Mouse (Mus musculus): ENCODE measurements around the gene Adamts7. TPM values are rescaled to one million over a fixed set of nuclear protein-coding genes. Genes with fewer than 3 reads are reported as not detected.

Gene Adamts7
- polyA plus RNA-seq, 1 experiment from 2014 or later: 1.5 TPM

GRCm38 (mm10) chr9:90126260-90127010, 36.4 kb upstream of the Adamts7 start:
- ATAC-seq: peak; percentile 91
- no peaks in the 10 kb centered on the region for H3K9me3 ChIP-seq (replicated peaks)
- no peaks in the 10 kb centered on the region for H3K27me3 ChIP-seq (replicated peaks)
- no peaks in the 10 kb centered on the region for H3K36me3 ChIP-seq
- WGBS (ENCODE audit: insufficient replicate concordance): under 1% methylated on average over 30 of the region's 30 CpGs
- H3K9ac ChIP-seq: peak overlapping the region; percentile 57
- H3K4me3 ChIP-seq: peak overlapping the region; percentile 54
- H3K4me1 ChIP-seq: peaks cover 18% of the 10 kb centered on the region
- peak overlapping the region; percentile 52; the same call in 1 of the 2 replicates for H3K27ac ChIP-seq
- H3K4me2 ChIP-seq: peak overlapping the region; percentile 63

DNA sequence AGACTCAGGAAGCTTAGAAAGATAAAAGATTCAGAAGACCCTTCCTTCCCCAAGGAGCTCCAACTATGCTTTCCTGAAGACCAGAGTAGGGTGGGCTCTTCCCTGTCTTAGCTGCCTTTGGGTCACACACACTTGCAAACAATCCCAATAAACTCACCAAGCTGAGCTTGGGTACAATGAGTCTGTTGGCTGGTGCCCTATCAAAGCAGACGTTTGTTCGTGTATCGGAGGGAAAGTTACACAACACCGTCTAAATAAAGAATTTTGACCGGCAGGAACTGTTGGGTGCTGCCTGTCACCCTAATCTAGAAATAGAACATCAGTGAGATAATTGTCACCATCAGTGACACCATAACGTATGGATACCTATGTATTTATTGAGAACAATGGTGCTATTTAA, 35.7 kb upstream of the Adamts7 start:
- Histone ChIP-seq H3K4me3 (peak overlapping the region; percentile 54), H3K9me3 (replicated peaks) (no peaks in the 10 kb centered on the region), H3K27me3 (replicated peaks) (no peaks in the 10 kb centered on the region), H3K4me2 (peak overlapping the region; percentile 63), H3K9ac (peak overlapping the region; percentile 40; the same call in 1 of the 2 replicates), H3K27ac (no peak overlapping the region), H3K4me1 (peaks cover 18% of the 10 kb centered on the region), H3K36me3 (no peaks in the 10 kb centered on the region)
- 45% methylated on average over 6 of the region's 6 CpGs for WGBS (ENCODE audit: insufficient replicate concordance)
- ATAC-seq: no peak

- Histone ChIP-seq H3K4me2 (no peak overlapping the region), H3K27ac (no peak overlapping the region), H3K9me3 (replicated peaks) (no peaks in the 10 kb centered on the region), H3K9ac (no peak overlapping the region), H3K4me1 (peaks cover 18% of the 10 kb centered on the region), H3K36me3 (no peaks in the 10 kb centered on the region), H3K27me3 (replicated peaks) (no peaks in the 10 kb centered on the region), H3K4me3 (no peak overlapping the region)
- WGBS (ENCODE audit: insufficient replicate concordance): 57% methylated on average over 6 of the region's 6 CpGs
- no peak for ATAC-seq
These were observed 34.1 kb upstream of the Adamts7 start for GRCm38 (mm10) chr9:90128636-90129201.

DNA sequence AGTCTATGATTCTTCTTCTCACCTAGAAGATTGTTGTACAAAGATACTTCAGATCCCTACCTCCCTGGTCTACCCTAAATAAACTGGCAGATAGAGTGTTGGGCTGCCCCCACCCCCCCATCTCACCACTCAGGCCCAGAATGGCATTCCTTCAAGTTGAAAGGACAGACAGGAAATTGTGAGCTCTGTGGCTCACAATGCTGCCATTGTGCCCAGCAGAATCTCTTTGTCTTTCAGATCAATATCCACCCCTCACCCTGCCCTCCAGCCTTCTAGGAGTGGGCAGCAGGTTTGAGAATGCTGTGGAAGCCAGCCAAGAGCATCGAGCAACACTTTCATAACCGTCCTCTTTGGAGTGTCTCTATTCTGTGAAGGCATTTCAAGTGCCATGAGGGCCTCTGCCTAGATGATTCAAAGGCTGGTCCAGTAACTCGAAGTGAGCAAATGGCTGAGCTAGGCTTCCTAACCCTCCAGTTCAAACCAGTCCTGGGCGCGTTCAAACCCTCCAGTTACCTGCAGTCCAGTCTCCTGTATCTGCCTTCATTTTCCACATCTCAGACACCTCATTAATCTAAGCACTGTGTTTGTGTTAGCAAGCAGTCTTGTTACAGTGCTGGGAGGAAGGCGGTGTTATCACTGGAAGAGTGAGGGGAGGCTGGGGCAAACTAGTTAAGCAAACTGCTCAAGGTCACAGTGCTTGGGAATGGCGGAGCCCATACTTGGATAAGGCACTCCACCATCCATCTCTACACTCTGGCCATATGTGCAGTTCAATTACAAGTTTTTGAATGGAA, 29.1 kb upstream of the Adamts7 start:
- WGBS (ENCODE audit: insufficient replicate concordance): 59% methylated on average over 7 of the region's 7 CpGs
- H3K27ac ChIP-seq: no peak overlapping the region

DNA sequence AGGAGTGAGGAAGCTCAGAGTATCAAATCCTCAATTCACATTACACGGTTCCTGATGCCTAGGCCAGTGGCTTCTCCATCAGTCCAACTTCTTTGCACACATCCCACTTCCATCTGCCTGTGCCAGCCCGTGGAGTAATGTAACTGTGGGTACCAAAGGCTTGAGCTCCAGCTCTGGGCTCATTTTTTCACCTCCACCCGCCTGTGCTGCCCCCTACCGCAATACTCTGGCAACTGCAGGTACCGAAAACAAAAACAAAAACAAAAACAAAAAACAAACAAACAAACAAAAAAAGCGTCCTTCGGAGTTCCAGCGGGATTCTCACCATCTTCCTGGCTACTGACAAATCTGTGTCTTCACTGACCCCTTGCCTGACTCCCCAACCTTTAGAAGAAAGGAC, 27.4 kb upstream of the Adamts7 start:
- no peaks in the 10 kb centered on the region for H3K4me1 ChIP-seq
- no peak overlapping the region for H3K27ac ChIP-seq
- H3K4me3 ChIP-seq: no peak overlapping the region
- WGBS (ENCODE audit: insufficient replicate concordance): 62% methylated on average over 8 of the region's 8 CpGs
- no peak overlapping the region for H3K4me2 ChIP-seq
- H3K36me3 ChIP-seq: no peaks in the 10 kb centered on the region
- no peaks in the 10 kb centered on the region for H3K9me3 ChIP-seq (replicated peaks)
- H3K27me3 ChIP-seq (replicated peaks): no peaks in the 10 kb centered on the region
- no peak for ATAC-seq
- H3K9ac ChIP-seq: no peak overlapping the region

More for the DNA sequence above, 29.1 kb upstream of the Adamts7 start:
- H3K4me2 ChIP-seq: no peak overlapping the region
- no peaks in the 10 kb centered on the region for H3K36me3 ChIP-seq
- H3K27me3 ChIP-seq (replicated peaks): no peaks in the 10 kb centered on the region
- no peaks in the 10 kb centered on the region for H3K9me3 ChIP-seq (replicated peaks)
- ATAC-seq: no peak
- H3K4me1 ChIP-seq: no peaks in the 10 kb centered on the region
- H3K4me3 ChIP-seq: no peak overlapping the region
- no peak overlapping the region for H3K9ac ChIP-seq

- ATAC-seq: 0 out of 2 replicates have a peak, but pooled peaks have one; percentile 30
- no peaks in the 10 kb centered on the region for H3K36me3 ChIP-seq
- no peaks in the 10 kb centered on the region for H3K27me3 ChIP-seq (replicated peaks)
- H3K4me3 ChIP-seq: no peak overlapping the region
- H3K9ac ChIP-seq: no peak overlapping the region
- H3K4me2 ChIP-seq: no peak overlapping the region
- H3K4me1 ChIP-seq: no peaks in the 10 kb centered on the region
- 69% methylated on average over 9 of the region's 9 CpGs for WGBS (ENCODE audit: insufficient replicate concordance)
- no peak overlapping the region for H3K27ac ChIP-seq
- H3K9me3 ChIP-seq (replicated peaks): no peaks in the 10 kb centered on the region
These were observed 26.7 kb upstream of the Adamts7 start for GRCm38 (mm10) chr9:90135963-90136677.

DNA sequence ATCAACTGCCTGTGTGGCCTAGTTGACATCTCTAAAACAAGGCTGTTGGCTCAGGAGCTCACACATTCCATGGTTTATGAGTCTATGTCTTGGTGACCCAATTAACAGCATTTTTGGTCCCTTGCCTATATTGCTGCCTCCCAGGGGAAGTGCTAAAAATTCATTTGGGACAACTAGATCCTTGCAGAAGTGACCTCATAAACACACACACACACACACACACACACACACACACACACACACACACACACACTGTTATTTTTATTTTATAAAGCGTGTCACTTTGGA, 26.2 kb upstream of the Adamts7 start:
- no peak for ATAC-seq
- Histone ChIP-seq H3K27me3 (replicated peaks) (no peaks in the 10 kb centered on the region), H3K4me3 (no peak overlapping the region), H3K9ac (no peak overlapping the region), H3K27ac (no peak overlapping the region), H3K4me2 (no peak overlapping the region), H3K36me3 (no peaks in the 10 kb centered on the region), H3K9me3 (replicated peaks) (no peaks in the 10 kb centered on the region), H3K4me1 (no peaks in the 10 kb centered on the region)
- WGBS (ENCODE audit: insufficient replicate concordance): 78% methylated on average over 1 of the region's 1 CpGs

GRCm38 (mm10) chr9:90145788-90146187, 17.1 kb upstream of the Adamts7 start:
- no peaks in the 10 kb centered on the region for H3K27me3 ChIP-seq (replicated peaks)
- H3K4me1 ChIP-seq: no peaks in the 10 kb centered on the region
- WGBS (ENCODE audit: insufficient replicate concordance): 35% methylated on average over 2 of the region's 2 CpGs
- H3K36me3 ChIP-seq: no peaks in the 10 kb centered on the region
- ATAC-seq: no peak
- no peak overlapping the region for H3K4me3 ChIP-seq
- no peak overlapping the region for H3K9ac ChIP-seq
- no peak overlapping the region for H3K4me2 ChIP-seq
- no peak overlapping the region for H3K27ac ChIP-seq
- H3K9me3 ChIP-seq (replicated peaks): no peaks in the 10 kb centered on the region

DNA sequence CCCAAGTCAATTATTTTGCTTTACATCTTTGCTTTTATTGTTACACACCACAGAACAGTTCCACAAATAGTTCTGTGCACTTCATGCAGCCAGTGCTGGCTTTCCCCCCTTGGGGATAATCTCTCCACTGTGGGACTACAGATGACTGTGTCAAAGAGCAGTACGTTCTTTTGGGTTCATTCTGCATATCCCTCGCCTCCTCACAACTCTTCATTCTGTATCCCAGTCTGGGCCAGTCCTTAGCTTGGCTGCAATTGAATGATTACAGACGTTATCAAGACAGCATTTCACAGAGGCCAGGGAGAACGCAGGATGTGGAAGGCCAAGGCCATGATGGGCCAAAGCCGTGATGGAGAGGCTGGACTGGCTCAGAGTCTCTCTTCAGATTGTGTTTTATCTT, 16.0 kb upstream of the Adamts7 start:
- no peak for ATAC-seq
- Histone ChIP-seq H3K4me3 (no peak overlapping the region), H3K4me1 (no peaks in the 10 kb centered on the region)

GRCm38 (mm10) chr9:90162243-90162925, 485 bp upstream of the Adamts7 start:
- H3K27me3 ChIP-seq (replicated peaks): peaks cover 56% of the 10 kb centered on the region
- H3K9ac ChIP-seq: peak overlapping the region; percentile 15
- H3K36me3 ChIP-seq: no peaks in the 10 kb centered on the region
- H3K27ac ChIP-seq: no peak overlapping the region
- H3K9me3 ChIP-seq (replicated peaks): no peaks in the 10 kb centered on the region
- 13% methylated on average over 20 of the region's 29 CpGs for WGBS (ENCODE audit: insufficient replicate concordance)
- peak overlapping the region; percentile 60 for H3K4me3 ChIP-seq
- H3K4me1 ChIP-seq: peaks cover 16% of the 10 kb centered on the region; the same call in 1 of the 2 replicates
- peak overlapping the region; percentile 80 for H3K4me2 ChIP-seq
- ATAC-seq: peak; percentile 80

More for the DNA sequence above, 16.0 kb upstream of the Adamts7 start:
- Histone ChIP-seq H3K36me3 (no peaks in the 10 kb centered on the region), H3K27ac (no peak overlapping the region), H3K9me3 (replicated peaks) (no peaks in the 10 kb centered on the region), H3K4me2 (no peak overlapping the region), H3K27me3 (replicated peaks) (no peaks in the 10 kb centered on the region), H3K9ac (no peak overlapping the region)
- 50% methylated on average over 5 of the region's 5 CpGs for WGBS (ENCODE audit: insufficient replicate concordance)

DNA sequence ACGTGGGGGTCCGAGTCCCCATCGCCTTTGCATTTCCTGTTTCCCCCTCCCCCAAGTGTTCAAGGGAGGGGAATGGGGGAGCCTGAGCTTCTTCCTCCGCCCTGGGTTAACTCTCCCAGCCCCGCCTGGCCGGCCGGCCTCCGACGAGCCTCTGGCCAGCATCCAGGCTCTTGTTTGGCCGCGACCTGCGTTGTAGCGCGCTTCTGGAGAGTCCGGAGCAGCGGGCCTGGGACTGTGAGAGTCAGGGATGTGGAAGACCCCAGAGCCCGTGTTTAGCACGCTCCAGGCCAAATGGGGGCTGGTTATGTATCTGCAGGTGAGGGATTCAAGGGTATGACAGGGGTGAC, 853 bp downstream of the Adamts7 start:
- H3K9me3 ChIP-seq (replicated peaks): no peaks in the 10 kb centered on the region
- no peaks in the 10 kb centered on the region for H3K36me3 ChIP-seq
- no peak overlapping the region for H3K27ac ChIP-seq
- H3K4me1 ChIP-seq: peaks cover 16% of the 10 kb centered on the region; the same call in 1 of the 2 replicates
- H3K4me2 ChIP-seq: peak overlapping the region; percentile 80
- H3K9ac ChIP-seq: no peak overlapping the region; the same call in 1 of the 2 replicates
- peak overlapping the region; percentile 60 for H3K4me3 ChIP-seq
- H3K27me3 ChIP-seq (replicated peaks): peaks cover 56% of the 10 kb centered on the region
- ATAC-seq: no peak
- 2% methylated on average over 18 of the region's 18 CpGs for WGBS (ENCODE audit: insufficient replicate concordance)

Data from liver, embryonic 12.5 days (tissue).